Mouse (Mus musculus) embryonic fibroblast, embryonic 13.5 days (primary cell): ENCODE measurements around the gene Dpyd.

Source experiments
- CTCF ChIP-seq: IDR thresholded peaks from 2 replicates; pipeline ENCODE4 v1.5.1; 2011; ENCODE audit warnings: mild to moderate bottlenecking, control low read depth, low read length, moderate library complexity, borderline replicate concordance; ENCODE audit not compliant: insufficient read depth
- POLR2A ChIP-seq: IDR thresholded peaks from 2 replicates; pipeline ENCODE4 v1.6.1; 2011; ENCODE audit warnings: low read depth, mild to moderate bottlenecking, control low read depth, low read length, moderate library complexity

DNA sequence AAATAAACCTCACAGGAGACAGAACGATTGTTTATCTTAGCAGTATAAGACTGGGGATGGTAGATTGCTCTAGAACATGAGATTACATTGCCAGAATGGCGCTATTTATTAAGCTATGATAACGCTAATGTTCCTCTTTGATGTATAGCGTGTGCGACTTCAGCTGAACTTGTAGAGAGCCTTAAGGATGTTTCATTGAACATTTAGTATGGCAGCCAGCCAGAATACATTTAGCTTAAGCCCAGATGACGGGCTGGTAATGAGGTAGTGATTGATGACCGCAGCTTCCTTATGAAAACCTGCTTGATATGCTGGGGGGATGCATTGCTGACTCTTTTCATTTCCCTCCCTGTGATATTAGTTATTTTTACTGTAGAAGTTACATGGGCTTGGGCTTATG is 293.5 kb downstream of the Dpyd start:
- no peak for TF ChIP-seq POLR2A
- TF ChIP-seq CTCF, result no peak
